Mouse (Mus musculus): ENCODE measurements around the gene Ccdc167. TPM values are rescaled to one million over a fixed set of nuclear protein-coding genes. Genes with fewer than 3 reads are reported as not detected.

Gene Ccdc167
- total RNA-seq, 2 experiments from 2014 or later, result 13.9 to 17.3 TPM

- Histone ChIP-seq H3K4me3 (no peak overlapping the region), H3K27ac (no peak overlapping the region)
- intact Hi-C loops (cut with DNase I), result no loop called here
- TF ChIP-seq CTCF (IDR thresholded peaks at IDR 0.05), result no peak
- DNase-seq (ENCODE audit: extremely low spot score in 1 of 2, low spot score in 2 of 2), result no peak
These were observed 37.6 kb downstream of the Ccdc167 start for GRCm38 (mm10) chr17:29679038-29679767.

- TF ChIP-seq CTCF (IDR thresholded peaks at IDR 0.05), result no peak
- H3K27ac ChIP-seq, result no peak overlapping the region
- no peak overlapping the region for H3K4me3 ChIP-seq
- DNase-seq (ENCODE audit: extremely low spot score in 1 of 2, low spot score in 2 of 2), result no peak
- intact Hi-C loops (cut with DNase I), result no loop called here
These were observed 38.3 kb downstream of the Ccdc167 start for GRCm38 (mm10) chr17:29678526-29678925.

GRCm38 (mm10) chr17:29673325-29673724 lies 43.5 kb downstream of the Ccdc167 start:
- TF ChIP-seq CTCF (IDR thresholded peaks at IDR 0.05), result no peak
- intact Hi-C loops (cut with DNase I), result no loop called here
- no peak overlapping the region for H3K4me3 ChIP-seq
- no peak overlapping the region for H3K27ac ChIP-seq
- no peak for DNase-seq (ENCODE audit: extremely low spot score in 1 of 2, low spot score in 2 of 2)

DNA sequence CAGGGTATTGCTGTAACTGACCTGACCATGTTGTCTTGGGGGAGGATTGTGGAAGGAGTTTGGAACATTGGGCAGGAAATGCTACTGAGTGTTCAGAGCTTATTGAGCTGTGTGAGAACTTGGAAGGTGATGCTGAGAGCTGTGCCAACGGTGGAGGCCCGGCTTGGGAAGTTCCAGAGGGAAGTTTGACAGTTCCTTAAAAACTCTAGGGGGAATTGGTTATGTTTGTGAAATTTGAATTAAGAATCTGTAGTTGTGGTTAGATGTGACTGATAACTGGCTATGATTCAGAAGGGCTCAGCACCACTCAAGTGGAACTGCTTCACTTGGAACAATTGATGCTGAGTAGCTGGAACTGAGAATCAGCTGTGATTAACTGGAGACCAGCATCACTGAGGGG lies 45.8 kb downstream of the Ccdc167 start:
- intact Hi-C loops (cut with DNase I), result no loop called here
- DNase-seq (ENCODE audit: extremely low spot score in 1 of 2, low spot score in 2 of 2), result no peak
- TF ChIP-seq CTCF (IDR thresholded peaks at IDR 0.05), result no peak

DNA sequence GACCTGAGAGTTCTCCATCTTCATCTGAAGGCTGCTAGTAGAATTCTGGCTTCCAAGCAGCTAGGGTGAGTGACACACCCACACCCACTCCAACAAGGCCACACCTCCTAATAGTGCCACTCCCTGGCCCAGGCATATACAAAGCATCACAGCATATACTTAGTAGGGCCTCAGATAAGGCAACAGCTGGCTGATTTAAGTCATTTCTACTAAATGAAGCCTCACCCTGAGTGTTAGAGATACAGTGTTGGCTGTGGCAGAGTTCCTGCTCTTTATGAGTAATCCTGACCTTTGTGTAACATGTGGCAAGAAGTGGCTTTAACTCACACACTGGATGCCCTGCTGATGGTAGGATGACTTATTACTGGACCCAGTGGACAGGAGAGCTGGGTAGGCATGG lies 46.9 kb downstream of the Ccdc167 start:
- intact Hi-C loops (cut with DNase I), result no loop called here
- Histone ChIP-seq H3K4me3 (no peak overlapping the region), H3K27ac (no peak overlapping the region)
- DNase-seq (ENCODE audit: extremely low spot score in 1 of 2, low spot score in 2 of 2), result no peak
- no peak for TF ChIP-seq CTCF (IDR thresholded peaks at IDR 0.05)

More for the DNA sequence above, 45.8 kb downstream of the Ccdc167 start:
- no peak overlapping the region for H3K27ac ChIP-seq
- no peak overlapping the region for H3K4me3 ChIP-seq

DNA sequence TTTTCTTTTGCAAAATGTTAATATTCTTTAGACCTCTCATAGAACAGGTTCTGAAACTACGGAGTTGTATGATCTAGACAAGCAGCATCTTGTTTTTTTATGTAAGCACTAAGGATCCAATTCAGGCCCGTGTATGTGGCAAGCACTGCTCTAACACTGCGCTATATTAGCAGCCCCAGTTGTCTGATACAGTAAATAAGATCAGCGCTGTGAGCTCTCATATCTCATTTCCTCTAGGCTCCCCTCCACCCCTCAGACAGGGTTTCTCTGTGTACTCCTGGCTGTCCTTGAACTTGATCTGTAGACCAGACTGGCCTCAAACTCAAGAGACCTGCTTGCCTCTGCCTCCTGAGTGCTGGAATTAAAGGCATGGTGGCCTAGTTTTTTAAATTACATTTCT lies 47.8 kb downstream of the Ccdc167 start:
- DNase-seq (ENCODE audit: extremely low spot score in 1 of 2, low spot score in 2 of 2), result no peak
- no peak for TF ChIP-seq CTCF (IDR thresholded peaks at IDR 0.05)
- intact Hi-C loops (cut with DNase I), result no loop called here
- Histone ChIP-seq H3K27ac (peak overlapping the region; percentile 69; the same call in 1 of the 2 replicates), H3K4me3 (no peak overlapping the region)

GRCm38 (mm10) chr17:29668051-29668986 lies 48.5 kb downstream of the Ccdc167 start:
- no peak for TF ChIP-seq CTCF (IDR thresholded peaks at IDR 0.05)
- intact Hi-C loops (cut with DNase I), result no loop called here
- peak; percentile 32 to 48 for DNase-seq (ENCODE audit: extremely low spot score in 1 of 2, low spot score in 2 of 2)
- no peak overlapping the region for H3K4me3 ChIP-seq
- peak overlapping the region; percentile 69 for H3K27ac ChIP-seq

- intact Hi-C loops (cut with DNase I), result no loop called here
- DNase-seq (ENCODE audit: extremely low spot score in 1 of 2, low spot score in 2 of 2), result no peak
- TF ChIP-seq CTCF (IDR thresholded peaks at IDR 0.05), result no peak
- no peak overlapping the region for H3K27ac ChIP-seq
- no peak overlapping the region for H3K4me3 ChIP-seq
These were observed 54.7 kb downstream of the Ccdc167 start for GRCm38 (mm10) chr17:29662145-29662544.

DNA sequence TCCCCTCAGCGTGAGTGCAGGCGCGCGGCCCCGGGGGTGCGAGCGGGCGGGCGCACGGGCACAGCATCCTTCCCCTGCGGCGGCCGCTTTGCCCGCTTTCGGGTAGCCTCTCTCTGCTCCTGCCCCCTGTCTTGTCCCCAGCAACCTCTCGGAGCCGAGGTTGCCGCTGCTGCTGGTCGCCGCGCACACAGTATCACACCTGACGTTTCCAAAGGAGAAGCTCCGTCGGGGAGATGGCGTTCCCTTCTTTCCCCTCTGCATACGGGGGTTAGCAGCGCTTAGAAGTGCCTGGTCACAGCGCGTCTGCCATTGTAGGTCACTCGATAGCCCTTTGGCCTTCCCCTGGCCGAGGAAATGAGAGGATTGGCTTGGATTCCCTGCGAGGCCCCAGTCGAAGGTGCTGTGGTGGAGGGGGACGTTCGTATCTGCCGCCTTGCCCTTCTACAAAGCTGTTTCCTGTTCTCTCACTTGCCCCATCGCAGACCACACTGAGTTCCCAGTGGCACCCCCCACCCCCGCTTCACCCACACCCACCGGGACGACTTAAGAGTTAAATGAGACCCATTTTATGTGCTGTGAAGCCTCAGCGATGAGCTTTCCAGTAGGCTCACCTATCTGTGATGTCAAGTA lies 56.0 kb downstream of the Ccdc167 start:
- DNase-seq (ENCODE audit: extremely low spot score in 1 of 2, low spot score in 2 of 2), result no peak
- TF ChIP-seq CTCF (IDR thresholded peaks at IDR 0.05), result no peak
- intact Hi-C loops (cut with DNase I), result loop anchor here (2.0 kb wide), 1 partner anchor 46 kb away; the partner anchor contains the start of genes Gm28043 and Rnf8
- Histone ChIP-seq H3K27ac (peak overlapping the region; percentile 87), H3K4me3 (peak overlapping the region; percentile 97)

DNA sequence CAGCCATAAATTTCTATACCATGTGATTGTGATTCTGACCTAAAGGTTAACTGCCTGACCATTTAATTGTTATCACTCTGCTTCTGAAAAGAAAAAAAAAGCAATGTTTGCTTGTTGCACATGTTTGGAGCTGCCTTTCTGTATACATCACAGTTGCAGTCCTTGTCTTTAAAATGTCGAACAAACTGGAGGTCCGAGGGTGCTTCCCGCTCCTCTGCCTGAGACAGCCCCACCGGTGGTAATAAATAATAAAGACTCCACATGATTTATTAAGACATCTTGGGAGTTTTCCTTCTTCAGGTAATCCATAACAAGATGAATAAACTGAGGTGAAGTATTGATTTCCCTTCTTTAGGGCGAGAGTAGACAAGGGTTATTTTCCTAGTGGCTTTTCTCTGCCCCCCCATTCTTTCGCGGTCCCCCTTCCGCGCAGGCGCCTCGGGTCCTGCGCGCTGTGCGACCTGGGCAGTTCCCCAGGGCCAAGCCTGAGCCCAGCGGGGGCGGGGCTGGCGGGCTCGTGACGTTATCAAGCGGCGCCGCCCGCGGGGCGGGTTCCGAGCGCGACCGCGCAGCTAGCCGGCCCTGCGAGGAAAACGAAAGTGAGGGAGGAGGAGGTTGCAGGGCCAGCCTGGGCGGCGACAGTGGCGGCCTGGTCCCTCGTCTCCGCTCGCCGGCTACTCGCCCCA lies 56.6 kb downstream of the Ccdc167 start, which contains the start of gene Cmtr1:
TSS of gene Cmtr1 (plus strand) at position 520 of the 686 bp plus-strand sequence.
- intact Hi-C loops (cut with DNase I), result loop anchor here (2.0 kb wide), 1 partner anchor 45 kb away; the partner anchor contains the start of genes Gm28043 and Rnf8

GRCm38 (mm10) chr17:29658249-29658648 lies 58.6 kb downstream of the Ccdc167 start:
- Histone ChIP-seq H3K27ac (no peak overlapping the region), H3K4me3 (no peak overlapping the region)
- intact Hi-C loops (cut with DNase I), result no loop called here
- no peak for TF ChIP-seq CTCF (IDR thresholded peaks at IDR 0.05)
- no peak for DNase-seq (ENCODE audit: extremely low spot score in 1 of 2, low spot score in 2 of 2)

More for the DNA sequence above, 56.6 kb downstream of the Ccdc167 start, which contains the start of gene Cmtr1:
- peak within 1 kb of the TSS; percentile 97 for H3K4me3 ChIP-seq
- no peak; the same call in 1 of the 2 replicates for TF ChIP-seq CTCF (IDR thresholded peaks at IDR 0.05)
- H3K27ac ChIP-seq, result peak within 1 kb of the TSS; percentile 87
- DNase-seq (ENCODE audit: extremely low spot score in 1 of 2, low spot score in 2 of 2), result peak; percentile 96 to 97
